Mouse (Mus musculus): ENCODE data around the gene Trio.

DNA sequence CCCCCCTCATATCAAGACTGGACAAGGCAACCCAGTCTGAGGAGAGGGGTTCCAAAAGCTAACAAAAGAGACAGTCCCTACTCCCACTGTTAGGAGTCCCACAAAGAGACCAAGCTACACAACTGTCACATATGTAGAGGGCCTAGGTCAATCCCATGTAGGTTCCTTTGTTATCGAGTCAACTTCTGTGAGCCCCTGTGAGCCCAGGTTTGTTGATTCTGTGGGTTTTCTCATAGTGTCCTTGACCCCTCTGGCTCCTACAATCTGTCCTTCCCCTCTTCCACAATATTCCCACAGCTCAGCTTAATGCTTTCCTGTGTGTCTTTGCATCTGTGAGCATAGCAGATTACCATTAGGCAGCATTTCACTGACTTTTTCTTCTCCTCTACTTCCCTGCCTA lies 28.5 kb upstream of the Trio start:
- TF ChIP-seq CTCF (IDR thresholded peaks at IDR 0.05; ENCODE audit: extremely low read depth, insufficient read depth, insufficient read length, insufficient replicate concordance) (no peak), POLR2A (IDR thresholded peaks at IDR 0.05; ENCODE audit: low read depth, low read length) (no peak)
